Mouse (Mus musculus) liver, postnatal 0 days (tissue): ENCODE results near the gene Ifitm3.

Source experiments
- CTCF ChIP-seq: sonication (generic); IDR thresholded peaks from 2 replicates; pipeline ENCODE4 v1.5.1; 2016; ENCODE audit warnings: antibody characterized with exemption, low read depth
- EP300 ChIP-seq: IDR thresholded peaks from 2 replicates; pipeline ENCODE4 v1.6.1; 2016; ENCODE audit warnings: antibody characterized with exemption, low read depth, mild to moderate bottlenecking

GRCm38 (mm10) chr7:140998853-140999700 lies 11.5 kb downstream of the Ifitm3 start:
- TF ChIP-seq CTCF = no peak
- TF ChIP-seq EP300 = peak; percentile 39; the same call in 1 of the 2 replicates
